Mouse (Mus musculus) spleen, postnatal 36 days (tissue): ENCODE results near the gene Olfml2a.

ENCODE experiments used
- DNase-seq, 2 experiments: peaks; one replicate each; pipeline ENCODE4 v3.0.0; 2022; ENCODE audit warnings: low spot score in 2 of 2, mixed read lengths in 1 of 2

Gene Olfml2a

DNA sequence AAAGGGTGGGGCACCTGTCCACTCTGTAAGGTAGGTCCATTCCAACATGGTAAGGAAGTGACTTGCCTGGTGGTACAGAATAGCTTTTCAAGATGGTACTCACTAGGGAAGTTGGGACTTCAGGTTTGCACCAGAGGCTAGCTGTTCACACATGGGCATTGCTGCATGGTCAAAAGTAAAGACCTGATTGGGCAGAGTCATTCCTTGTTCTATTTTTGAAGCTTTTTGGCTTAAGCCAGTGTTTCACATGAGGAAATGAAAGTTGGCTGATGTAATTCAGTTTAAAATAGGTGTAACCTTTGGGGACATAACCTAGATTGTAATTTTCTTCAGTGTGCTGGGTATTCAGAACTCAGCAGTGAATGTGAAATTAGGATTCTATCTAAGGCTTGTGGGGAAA, 79.5 kb downstream of the Olfml2a start:
- DNase-seq, result peak; percentile 77 to 79

DNA sequence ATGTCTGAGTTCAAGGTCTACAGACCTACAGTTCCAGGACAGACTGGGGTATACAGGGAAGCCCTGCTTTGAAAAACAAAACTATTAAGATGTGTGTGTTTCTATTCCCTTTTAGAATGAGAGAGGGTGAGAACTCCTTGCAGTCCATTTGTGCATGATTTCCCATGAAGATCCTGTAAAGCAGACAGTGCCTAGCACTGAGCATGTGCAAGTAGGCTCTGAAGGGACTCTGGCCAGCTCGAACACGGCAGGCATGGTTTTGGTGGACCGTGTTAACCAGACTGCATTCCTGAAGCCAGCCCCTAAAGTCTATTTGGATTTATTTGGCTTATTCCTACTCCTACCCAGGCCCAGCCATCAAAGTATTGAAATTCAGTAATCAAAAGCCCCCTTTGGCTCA, 80.2 kb downstream of the Olfml2a start:
- no peak for DNase-seq

DNA sequence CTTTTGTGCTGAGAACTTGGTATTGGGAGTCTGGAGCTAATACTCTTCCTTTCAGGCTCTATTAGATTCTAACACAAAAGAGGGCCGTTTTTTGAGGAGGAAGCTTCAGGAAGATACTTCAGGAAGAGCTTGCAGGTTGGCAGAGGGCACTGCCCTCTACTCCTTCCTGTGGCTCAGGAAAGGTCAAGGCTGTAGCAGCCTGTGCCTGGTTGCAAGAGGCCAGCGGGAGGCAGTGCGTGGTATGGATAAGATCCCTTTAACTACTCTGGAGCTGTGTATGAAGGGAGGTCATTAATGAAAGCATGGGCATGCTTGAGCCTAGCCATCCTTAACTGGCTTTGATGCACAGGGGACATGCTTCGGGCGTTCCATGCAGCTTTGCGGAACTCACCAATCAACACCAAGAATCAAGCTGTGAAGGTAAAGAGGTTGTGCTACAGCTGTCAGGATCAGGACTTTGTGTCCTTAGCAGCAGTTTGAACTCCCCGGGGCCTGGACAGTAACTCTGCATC, 81.0 kb downstream of the Olfml2a start:
- no peak for DNase-seq
